25 mouse cellular contexts compared by ENCODE assay signal in the genomic region with DNA sequence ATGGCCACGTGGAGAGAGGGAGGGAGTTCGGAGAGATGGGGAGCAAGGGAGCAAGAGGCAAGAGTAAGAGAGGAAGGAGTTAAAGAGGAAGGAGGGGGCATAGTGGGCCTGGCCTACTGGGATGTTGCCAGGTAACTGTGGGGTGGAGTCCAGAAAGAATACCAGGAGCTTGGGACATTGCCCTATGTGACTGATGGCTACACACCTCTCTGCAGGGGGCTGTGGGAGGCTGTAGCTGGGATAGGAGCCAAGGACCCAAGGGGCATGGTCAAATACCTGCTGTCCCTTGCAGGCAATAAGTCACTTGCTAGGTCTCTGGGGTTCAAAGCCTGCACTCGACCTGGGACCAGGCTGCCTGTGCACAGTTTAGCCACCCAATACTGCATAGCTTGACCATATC. TPM values are rescaled to one million over a fixed set of nuclear protein-coding genes. Genes with fewer than 3 reads are reported as not detected.
DNase-seq lines count a peak whose midpoint lies in the region; ATAC-seq and TF ChIP-seq lines count a peak whose summit lies in the region.
"Had no signal": no experiment of that assay in that cellular context is flagged by ENCODE, and none has a peak within 500 bp of the region (broad histone marks: within the 10 kb centered on the region; RNA-seq: fewer than 3 reads in every experiment).

No protein-coding gene starts in this region.

- no peak overlapping the region for H3K4me3 ChIP-seq in left cerebral cortex, adult 2 months
- no peak overlapping the region for H3K4me3 ChIP-seq in kidney, postnatal 0 days (replicated peaks; ENCODE audit: low read depth, low read length)
- H3K4me3 ChIP-seq: embryonic facial prominence, embryonic 10.5 days; embryonic facial prominence, embryonic 15.5 days; forebrain, embryonic 12.5 days; limb, embryonic 12.5 days; liver, embryonic 15.5 days; midbrain, embryonic 10.5 days; midbrain, embryonic 15.5 days; neural tube, embryonic 15.5 days had no signal

- peak; percentile 48 to 58 for DNase-seq in cerebellum, postnatal 10 days
- no peak for DNase-seq in cerebellum, postnatal 36 days
- DNase-seq in left cerebral cortex, postnatal 4 days = peak; percentile 12
- DNase-seq in left cerebral cortex, adult 2 months (ENCODE audit: extremely low spot score in 1 of 2, low spot score in 2 of 2) = no peak
- peak; percentile 1 for DNase-seq in kidney, postnatal 0 days (ENCODE audit: low spot score)
- DNase-seq in kidney, postnatal 4 days = peak; percentile 10 to 38
- no peak for DNase-seq in frontal cortex, postnatal 25 days (ENCODE audit: low spot score in 2 of 2)
- DNase-seq in urinary bladder, postnatal 14 days (ENCODE audit: low spot score) = no peak
- DNase-seq: adrenal gland, adult 2 months; cerebellum, adult 9-10 months; gastrocnemius, postnatal 14 days; layer of hippocampus, adult 9-11 months; lung, embryonic 14.5 days; lung, postnatal 14 days had no signal

- no peaks in the 10 kb centered on the region for H3K36me3 ChIP-seq in kidney, postnatal 0 days (ENCODE audit: insufficient read depth, low read length)
- H3K36me3 ChIP-seq: embryonic facial prominence, embryonic 10.5 days; embryonic facial prominence, embryonic 15.5 days; forebrain, embryonic 12.5 days; limb, embryonic 12.5 days; liver, embryonic 15.5 days; midbrain, embryonic 10.5 days; midbrain, embryonic 15.5 days; neural tube, embryonic 15.5 days had no signal

- 55% methylated on average over 3 of the region's 3 CpGs for WGBS in kidney, postnatal 0 days

- no peak overlapping the region for H3K27ac ChIP-seq in left cerebral cortex, adult 2 months
- H3K27ac ChIP-seq in kidney, postnatal 0 days = no peak overlapping the region
- H3K27ac ChIP-seq: embryonic facial prominence, embryonic 10.5 days; embryonic facial prominence, embryonic 15.5 days; forebrain, embryonic 12.5 days; limb, embryonic 12.5 days; liver, embryonic 15.5 days; midbrain, embryonic 10.5 days; midbrain, embryonic 15.5 days; neural tube, embryonic 15.5 days had no signal

- H3K27me3 ChIP-seq in kidney, postnatal 0 days (ENCODE audit: insufficient read depth, low read length) = no peaks in the 10 kb centered on the region
- H3K27me3 ChIP-seq: CH12.LX; embryonic facial prominence, embryonic 15.5 days; forebrain, embryonic 12.5 days; limb, embryonic 12.5 days; liver, embryonic 15.5 days; midbrain, embryonic 15.5 days; neural tube, embryonic 15.5 days had no signal

- intact Hi-C loops in left cerebral cortex, postnatal 4 days (cut with DNase I) = no loop called here
- intact Hi-C loops in left cerebral cortex, adult 2 months (cut with DNase I) = no loop called here

- no peaks in the 10 kb centered on the region for H3K9me3 ChIP-seq in kidney, postnatal 0 days (replicated peaks; ENCODE audit: low read length)
- H3K9me3 ChIP-seq: embryonic facial prominence, embryonic 10.5 days; embryonic facial prominence, embryonic 15.5 days; forebrain, embryonic 12.5 days; limb, embryonic 12.5 days; liver, embryonic 15.5 days; midbrain, embryonic 10.5 days; midbrain, embryonic 15.5 days; neural tube, embryonic 15.5 days had no signal

- H3K9ac ChIP-seq in kidney, postnatal 0 days (ENCODE audit: low read depth, low read length) = no peak overlapping the region
- H3K9ac ChIP-seq: embryonic facial prominence, embryonic 15.5 days; forebrain, embryonic 12.5 days; limb, embryonic 12.5 days; liver, embryonic 15.5 days; lung, embryonic 14.5 days; midbrain, embryonic 15.5 days; neural tube, embryonic 15.5 days had no signal

- 0 out of 2 replicates have a peak, but pooled peaks cover 2% of the 10 kb centered on the region for H3K4me1 ChIP-seq in kidney, postnatal 0 days (replicated peaks; ENCODE audit: insufficient read depth, low read length)
- H3K4me1 ChIP-seq: neural tube, embryonic 15.5 days had no signal

- TF ChIP-seq CTCF in left cerebral cortex, adult 2 months (IDR thresholded peaks at IDR 0.05) = no peak
- TF ChIP-seq CTCF in kidney, postnatal 0 days (IDR thresholded peaks at IDR 0.05; ENCODE audit: low read depth) = no peak

- no peak overlapping the region for H3K4me2 ChIP-seq in kidney, postnatal 0 days (ENCODE audit: low read length)
- H3K4me2 ChIP-seq: embryonic facial prominence, embryonic 15.5 days; forebrain, embryonic 12.5 days; limb, embryonic 12.5 days; liver, embryonic 15.5 days; lung, embryonic 14.5 days; midbrain, embryonic 15.5 days; neural tube, embryonic 15.5 days had no signal

- ATAC-seq in kidney, postnatal 0 days (replicated peaks; ENCODE audit: low FRiP score, low read depth) = peak; percentile 56
- ATAC-seq: activated CD4-positive, CD25-positive, alpha-beta regulatory T cell, adult 4 months; hindbrain, embryonic 16.5 days; midbrain, embryonic 15.5 days had no signal

RNA-seq across cellular contexts. Expression of gene Thrb, which starts 23.1 kb away (rescaled TPM):
- 10 to 100 TPM; 29.2 to 31.4 TPM for total RNA-seq in left cerebral cortex, postnatal 4 days (2021)
- total RNA-seq in left cerebral cortex, adult 2 months (2021) = 10 to 100 TPM; 97.1 to 98.6 TPM
- polyA plus RNA-seq in kidney, postnatal 0 days (2015; fragmentation: Nextera tagmentation; extraction: Ambion mirVana) = 2.8 and 2.9 TPM in 2 replicates

Comparison
In these comparisons a context has a peak if more than half of its experiments do, and no peak if none do; other contexts are left out.
1. DNase-seq: peak in cerebellum, postnatal 10 days (2 of 2), left cerebral cortex, postnatal 4 days (single experiment), kidney, postnatal 0 days (single experiment) and kidney, postnatal 4 days (2 of 2); none in cerebellum, postnatal 36 days (0 of 2), left cerebral cortex, adult 2 months (0 of 2), frontal cortex, postnatal 25 days (0 of 2) and urinary bladder, postnatal 14 days (single experiment).